Mouse (Mus musculus) naive thymus-derived CD4-positive, alpha-beta T cell, adult 5 months (primary cell): Measurements from ENCODE around the gene Olfr485. TPM values are rescaled to one million over a fixed set of nuclear protein-coding genes. Genes with fewer than 3 reads are reported as not detected.

Experiments
- polyA plus RNA-seq: library from polyadenylated mRNA; unstranded; fragments of 100-300 nt; shearing (Covaris generic); gene quantifications from one replicate; pipeline ENCODE4 v1.2.1, GENCODE M21; 2017

Gene Olfr485
- polyA plus RNA-seq: not detected

GRCm38 (mm10) chr7:108159771-108160170, at the start of gene Olfr485:
Olfr485 (minus strand) TSS chr7:108159871.

GRCm38 (mm10) chr7:108172642-108173041, 13.0 kb upstream of the Olfr485 start, which contains the start of gene Olfr486:
Olfr486 (minus strand) TSS chr7:108172742.

DNA sequence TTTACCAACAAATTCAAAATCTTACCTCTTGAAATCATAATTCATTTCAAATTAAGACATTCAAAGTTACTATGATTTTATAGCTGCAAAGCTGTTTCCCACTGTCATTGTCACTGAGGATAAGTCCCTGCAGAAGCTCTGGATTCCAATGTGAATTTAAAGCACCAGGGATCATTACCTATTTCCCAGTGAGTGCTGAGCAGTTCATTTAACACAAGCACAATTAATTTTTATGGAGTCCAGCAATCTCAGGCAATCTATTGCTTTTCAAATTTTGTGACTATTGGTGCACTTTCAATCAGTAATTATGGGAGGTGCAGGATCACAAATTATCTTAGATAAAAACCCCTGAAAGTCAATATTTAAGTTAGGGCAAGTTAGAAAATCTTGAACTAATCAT, 32.3 kb downstream of the Olfr485 start, which contains the start of gene Olfr484:
Olfr484 (minus strand) TSS at position 101 of the 400 bp plus-strand sequence.

Other genes with a start within 250 kb of the Olfr485 start
- gene Olfr473, start 229.4 kb downstream of the Olfr485 start, polyA plus RNA-seq: not detected
- not detected for gene Olfr474, start 205.2 kb downstream of the Olfr485 start, polyA plus RNA-seq
- not detected for gene Olfr476, start 195.1 kb downstream of the Olfr485 start, polyA plus RNA-seq
- not detected for gene Olfr477, start 173.2 kb downstream of the Olfr485 start, polyA plus RNA-seq
- gene Olfr478, start 125.9 kb downstream of the Olfr485 start, polyA plus RNA-seq: not detected
- gene Olfr479, start 109.2 kb downstream of the Olfr485 start, polyA plus RNA-seq: not detected
- gene Olfr480, start 92.5 kb downstream of the Olfr485 start, polyA plus RNA-seq: not detected
- not detected for gene Olfr481, start 80.0 kb downstream of the Olfr485 start, polyA plus RNA-seq
- not detected for gene Olfr482, start 62.3 kb downstream of the Olfr485 start, polyA plus RNA-seq
- not detected for gene Olfr483, start 59.0 kb downstream of the Olfr485 start, polyA plus RNA-seq
- gene Olfr484, start 32.4 kb downstream of the Olfr485 start, polyA plus RNA-seq: not detected
- not detected for gene Olfr486, start 12.9 kb upstream of the Olfr485 start, polyA plus RNA-seq
- not detected for gene Olfr487, start 54.8 kb upstream of the Olfr485 start, polyA plus RNA-seq
- gene Olfr488, start 98.5 kb upstream of the Olfr485 start, polyA plus RNA-seq: not detected
- gene Olfr490, start 129.1 kb upstream of the Olfr485 start, polyA plus RNA-seq: 0.50 TPM
- gene Olfr491, start 153.6 kb upstream of the Olfr485 start, polyA plus RNA-seq: not detected
- gene Olfr492, start 163.8 kb upstream of the Olfr485 start, polyA plus RNA-seq: not detected
- not detected for gene Olfr493, start 187.1 kb upstream of the Olfr485 start, polyA plus RNA-seq
- not detected for gene Olfr494, start 205.5 kb upstream of the Olfr485 start, polyA plus RNA-seq
- not detected for gene Olfr495, start 233.3 kb upstream of the Olfr485 start, polyA plus RNA-seq